Mouse (Mus musculus): Measurements from ENCODE around the gene Popdc3.
"Not testable (repeated sequence)": the region's sequence is repeated elsewhere in the genome, so short reads cannot be mapped to it uniquely, and the experiment has no call there.

Gene Popdc3

DNA sequence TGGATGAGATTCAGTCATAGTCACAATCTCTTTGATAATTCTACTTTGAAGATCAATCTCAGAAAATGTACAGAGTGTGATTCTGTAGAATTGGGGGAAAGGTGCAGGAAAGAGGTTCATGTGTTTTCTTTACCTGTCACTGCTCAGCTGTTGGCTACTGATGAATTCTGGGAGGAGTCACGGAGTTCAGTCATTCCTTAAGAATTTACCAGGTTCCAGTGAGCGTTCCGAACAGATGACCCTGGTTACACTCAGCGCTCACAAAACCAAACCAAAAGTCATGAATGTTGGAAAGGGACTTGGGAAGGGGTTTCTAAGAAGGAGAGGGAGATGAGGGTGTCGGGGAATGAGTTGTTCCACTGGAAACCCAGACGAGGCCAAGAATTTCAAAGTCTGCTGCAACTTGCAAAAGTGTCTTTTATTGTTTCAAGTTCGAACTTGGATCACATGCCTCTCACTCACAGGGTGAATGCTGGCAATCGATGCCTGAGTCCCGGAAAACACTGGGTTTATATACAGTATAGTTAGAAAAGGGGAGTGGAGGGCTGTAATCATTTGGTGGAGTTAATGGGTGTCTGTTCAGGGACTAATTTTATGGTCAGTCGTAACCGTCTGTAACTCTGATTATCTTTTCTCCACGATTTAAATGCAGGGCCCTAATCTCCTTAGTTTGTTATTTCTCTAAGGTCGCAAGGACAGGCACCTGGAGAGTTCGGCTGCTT is 125.6 kb downstream of the Popdc3 start:
- no peak for DNase-seq (ENCODE audit: extremely low read depth, low read depth, low spot score)

DNA sequence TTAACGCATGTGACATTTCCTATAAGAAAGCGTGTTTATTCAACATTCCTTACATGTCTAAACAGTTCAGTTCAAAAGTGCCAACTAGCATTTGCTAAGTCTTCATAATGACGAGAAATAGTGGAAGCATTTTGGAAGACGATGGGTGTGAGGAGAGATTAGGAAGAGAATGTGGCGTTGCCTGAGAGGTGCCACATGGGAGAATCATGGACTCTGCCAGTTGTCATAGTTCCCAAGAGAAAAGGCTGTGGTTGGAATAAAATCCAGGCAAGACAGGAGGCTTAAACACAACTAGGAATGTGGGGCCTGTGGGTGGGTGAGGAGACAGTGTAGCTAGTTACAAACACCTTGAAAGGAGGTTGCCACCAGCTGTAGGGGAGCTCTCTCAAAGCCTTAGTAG is 127.3 kb downstream of the Popdc3 start:
- DNase-seq (ENCODE audit: extremely low read depth, low read depth, low spot score), result no peak

DNA sequence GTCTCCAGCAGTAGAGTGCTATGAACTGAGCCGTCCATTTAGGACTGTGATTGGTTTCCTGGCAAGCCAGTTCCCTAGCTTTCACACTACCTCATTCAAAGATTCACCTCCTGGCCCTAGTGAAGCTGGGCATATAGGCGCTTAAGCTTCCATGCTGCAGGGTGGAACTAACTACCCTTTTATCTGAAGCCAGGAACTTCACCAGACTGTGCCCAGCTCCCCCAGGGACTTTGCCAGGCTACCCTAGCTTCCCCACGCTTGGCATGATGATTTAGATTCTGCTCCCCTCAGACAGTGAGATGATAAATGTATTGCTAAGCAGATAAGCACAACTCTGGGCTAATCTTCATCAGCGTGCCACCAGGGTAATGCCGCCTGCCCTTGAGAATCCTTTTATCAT is 133.2 kb downstream of the Popdc3 start:
- no peak for DNase-seq (ENCODE audit: extremely low read depth, low read depth, low spot score)

DNA sequence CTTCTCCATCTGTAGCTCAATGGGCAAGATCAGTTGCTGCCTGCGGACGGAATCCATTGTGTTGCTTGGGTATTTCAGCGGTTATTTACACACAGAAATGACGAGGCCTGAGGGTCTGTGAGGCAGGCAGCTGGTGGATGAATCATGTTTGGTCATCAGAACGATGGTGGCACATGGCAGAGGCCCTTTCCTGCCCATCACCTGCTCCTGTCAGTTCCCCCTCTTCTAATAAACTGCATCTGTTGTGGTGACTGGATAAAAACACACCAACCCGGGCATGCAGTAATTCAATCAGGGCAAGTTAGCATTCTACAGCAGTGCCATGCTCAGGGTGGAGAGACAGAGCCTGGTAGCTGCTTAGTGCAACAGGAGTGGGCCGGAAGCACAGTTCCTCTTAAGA is 133.7 kb downstream of the Popdc3 start:
- no peak for DNase-seq (ENCODE audit: extremely low read depth, low read depth, low spot score)

DNA sequence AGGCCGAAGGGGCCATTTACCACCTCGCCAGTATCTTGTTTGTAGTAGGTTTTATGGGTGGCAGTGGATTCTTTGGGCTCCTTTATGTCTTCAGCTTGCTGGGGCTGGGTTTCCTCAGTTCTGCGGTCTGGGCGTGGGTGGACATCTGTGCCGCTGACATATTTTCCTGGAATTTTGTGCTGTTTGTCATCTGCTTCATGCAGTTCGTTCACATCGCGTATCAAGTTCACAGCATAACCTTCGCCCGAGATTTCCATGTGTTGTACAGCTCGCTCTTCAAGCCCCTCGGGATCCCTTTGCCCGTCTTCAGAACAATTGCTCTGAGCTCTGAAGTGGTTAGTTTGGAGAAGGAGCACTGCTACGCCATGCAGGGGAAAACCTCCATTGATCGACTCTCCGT is 137.0 kb downstream of the Popdc3 start:
- no peak for DNase-seq (ENCODE audit: extremely low read depth, low read depth, low spot score)

DNA sequence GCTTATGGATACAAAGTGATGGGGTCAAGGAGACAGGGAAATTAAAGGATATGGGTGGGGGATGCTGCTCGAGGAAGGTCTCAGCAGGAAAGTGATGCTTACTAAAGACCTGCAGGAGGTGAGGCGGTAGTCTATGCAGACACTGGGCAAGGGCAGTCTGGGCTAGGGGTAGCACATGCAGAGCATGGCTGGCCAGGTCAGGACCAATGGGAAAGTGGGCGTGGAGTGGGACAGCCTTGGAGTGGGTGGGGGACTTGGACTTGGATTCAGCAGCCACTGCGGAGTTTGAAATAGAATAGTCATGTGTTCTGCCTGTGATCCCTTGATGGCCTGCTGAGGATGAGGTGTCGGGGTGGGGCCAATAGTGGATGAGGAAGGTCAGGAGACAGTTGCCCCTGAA is 141.0 kb downstream of the Popdc3 start:
- no peak for DNase-seq (ENCODE audit: extremely low read depth, low read depth, low spot score)

DNA sequence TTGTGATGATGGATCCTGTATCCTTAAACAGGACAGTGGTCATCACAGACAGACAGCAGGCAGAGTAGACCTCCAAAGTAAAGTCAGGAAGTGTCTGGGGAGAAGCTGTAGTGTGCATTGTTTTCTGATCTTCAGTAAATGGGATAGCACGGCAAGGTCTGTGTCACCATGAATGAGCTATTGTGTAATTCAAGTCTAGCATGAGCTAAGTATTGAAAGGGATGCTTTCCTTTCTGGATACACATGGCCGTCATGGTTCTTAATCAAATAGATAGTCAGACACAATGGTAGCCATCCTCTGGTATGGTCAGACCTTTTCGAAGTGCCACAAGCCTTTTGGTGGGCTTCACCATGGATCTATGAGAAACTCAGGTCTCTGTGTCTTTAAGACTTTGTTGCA is 142.4 kb downstream of the Popdc3 start:
- no peak for DNase-seq (ENCODE audit: extremely low read depth, low read depth, low spot score)

DNA sequence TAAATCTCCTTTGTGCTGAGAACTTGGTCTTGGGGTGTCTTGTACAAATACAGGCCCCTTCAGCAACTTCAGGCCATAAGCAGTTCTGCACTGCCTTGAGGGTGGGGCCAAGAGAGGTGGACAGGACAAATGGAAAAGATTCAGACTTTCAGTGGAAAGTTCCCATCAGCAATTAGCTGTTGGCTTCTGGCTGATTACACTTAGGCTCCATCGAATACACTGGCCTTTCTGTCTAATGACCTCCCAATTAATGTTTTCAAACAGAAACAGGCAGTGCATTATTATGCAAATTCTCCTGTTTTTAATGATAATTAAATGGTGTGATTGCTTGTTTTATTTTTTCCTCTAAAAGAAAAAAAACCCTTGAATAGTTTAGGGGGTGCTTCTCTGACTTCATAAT is 146.3 kb downstream of the Popdc3 start:
- DNase-seq (ENCODE audit: extremely low read depth, low read depth, low spot score), result no peak

DNA sequence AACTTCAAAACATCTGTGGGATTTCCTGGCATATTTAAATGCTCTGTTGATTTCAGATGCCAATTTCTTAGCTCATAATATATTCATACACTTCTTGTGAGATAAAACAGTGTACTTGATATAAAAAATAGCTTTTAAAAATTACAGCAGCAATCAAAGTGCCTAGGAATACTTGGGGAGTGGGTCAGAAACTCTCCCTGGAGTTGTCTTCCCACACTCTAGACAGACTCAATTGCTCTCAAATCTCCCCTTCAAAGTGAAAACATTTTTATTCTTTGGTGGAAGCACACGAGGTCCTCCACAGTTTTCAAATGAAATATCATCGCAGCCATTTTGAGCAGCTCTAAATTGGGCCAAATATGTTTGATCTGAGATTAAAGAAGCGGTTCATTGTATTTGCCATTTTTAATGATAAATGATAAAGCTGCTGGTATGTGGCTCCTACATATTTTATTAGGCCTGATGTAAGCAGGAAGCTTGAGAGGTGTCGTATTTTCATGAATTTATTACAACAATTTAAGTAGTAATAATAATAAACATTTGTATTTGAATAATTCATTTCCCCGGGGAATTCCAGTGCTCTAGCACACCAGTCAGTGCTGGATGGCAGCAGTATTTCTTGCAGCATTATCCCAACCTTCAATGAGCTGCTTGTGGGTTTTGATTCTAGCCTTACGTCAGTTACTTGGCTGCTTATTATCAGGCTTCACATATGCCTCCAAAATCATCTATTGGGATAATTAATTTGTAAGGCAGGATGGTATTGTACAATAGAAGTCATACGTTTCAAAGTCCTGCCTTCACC is 150.5 kb downstream of the Popdc3 start:
- no peak for DNase-seq (ENCODE audit: extremely low read depth, low read depth, low spot score)

DNA sequence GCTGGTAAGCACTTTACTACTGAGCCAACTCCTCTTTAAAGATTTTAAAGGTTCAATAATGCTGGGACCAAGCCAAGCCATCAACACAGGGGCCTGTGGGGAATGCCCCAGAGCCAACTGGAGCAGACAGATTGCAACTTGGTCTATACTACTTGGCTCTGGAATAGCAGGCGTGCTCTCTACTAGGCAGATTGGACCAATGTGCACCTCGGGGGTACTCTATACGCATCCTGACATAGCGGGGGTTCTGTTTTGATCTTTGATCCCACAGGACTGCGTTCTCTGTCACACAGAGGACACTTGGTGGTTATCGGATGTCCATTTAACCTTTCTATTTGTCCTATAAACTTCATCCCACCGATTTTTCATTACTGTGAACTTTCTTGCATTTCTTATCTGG is 157.0 kb downstream of the Popdc3 start:
- DNase-seq (ENCODE audit: extremely low read depth, low read depth, low spot score), result no peak

DNA sequence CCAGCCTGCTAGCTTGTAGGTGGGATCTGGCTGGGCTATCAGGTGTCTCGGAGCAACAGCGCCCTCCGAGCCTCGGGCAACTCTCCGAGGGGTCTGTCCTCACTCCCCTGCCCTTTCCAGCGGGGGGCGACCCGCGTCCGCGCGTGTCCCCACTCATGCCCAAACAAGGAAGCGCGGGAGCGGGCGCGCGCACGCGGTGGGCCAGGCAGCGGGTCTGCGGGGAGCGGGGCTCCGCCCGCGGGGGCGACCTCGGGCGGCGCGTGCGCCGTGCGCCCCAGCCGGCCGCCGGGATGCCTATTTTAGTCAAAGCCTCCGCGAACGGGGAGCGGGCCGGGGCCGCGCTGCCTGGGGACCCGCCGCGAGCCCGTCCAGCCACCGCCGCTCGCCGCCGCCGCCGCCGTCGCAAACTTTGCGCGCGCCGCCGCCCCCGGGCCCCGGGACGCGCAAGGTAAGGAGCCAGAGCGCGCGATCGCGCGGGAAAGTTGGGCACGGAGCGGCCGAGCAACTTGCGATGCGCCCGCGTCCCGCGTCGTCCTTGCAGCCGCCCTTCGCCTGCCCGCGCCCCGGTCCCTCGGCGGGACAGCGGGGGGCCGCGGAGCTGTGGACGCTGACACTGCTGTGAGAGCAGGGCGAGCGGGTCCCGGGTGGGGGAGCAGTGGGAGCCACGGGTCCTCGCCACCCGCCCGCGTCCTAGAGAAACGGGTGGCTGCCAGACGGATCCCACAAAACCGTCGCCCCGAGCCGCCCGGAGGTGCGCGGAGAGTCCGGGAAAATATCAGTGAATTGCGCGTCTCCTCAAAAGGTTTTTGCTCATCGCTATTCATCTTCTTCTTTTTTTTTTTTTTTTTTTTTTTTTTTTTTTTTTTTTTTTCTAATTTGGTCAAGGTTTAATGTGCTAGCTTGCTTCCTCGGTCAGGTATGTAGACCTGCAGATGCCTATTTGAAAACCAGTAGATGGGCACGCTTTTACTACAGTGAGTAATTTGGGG is 157.8 kb downstream of the Popdc3 start, which contains the start of gene Bves:
Gene Bves (plus strand): TSS at position 339 of the 989 bp plus-strand sequence.
- no peak for DNase-seq (ENCODE audit: extremely low read depth, low read depth, low spot score)

DNA sequence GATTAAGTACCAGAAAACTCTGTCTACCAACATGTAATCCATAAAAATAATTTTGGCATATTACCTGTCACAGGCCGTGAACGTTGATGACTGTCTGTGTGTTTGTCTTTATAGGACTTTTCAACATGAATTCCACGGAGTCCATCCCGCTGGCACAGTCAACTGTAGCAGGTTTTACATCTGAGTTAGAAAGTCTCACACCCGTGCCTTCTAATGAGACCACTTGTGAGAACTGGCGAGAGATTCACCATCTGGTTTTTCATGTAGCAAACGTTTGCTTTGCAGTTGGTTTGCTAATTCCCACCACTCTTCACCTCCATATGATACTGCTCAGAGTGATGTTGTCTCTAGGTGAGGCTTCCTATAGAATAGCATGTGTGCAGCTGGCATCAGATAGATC is 161.2 kb downstream of the Popdc3 start:
- DNase-seq (ENCODE audit: extremely low read depth, low read depth, low spot score), result no peak

DNA sequence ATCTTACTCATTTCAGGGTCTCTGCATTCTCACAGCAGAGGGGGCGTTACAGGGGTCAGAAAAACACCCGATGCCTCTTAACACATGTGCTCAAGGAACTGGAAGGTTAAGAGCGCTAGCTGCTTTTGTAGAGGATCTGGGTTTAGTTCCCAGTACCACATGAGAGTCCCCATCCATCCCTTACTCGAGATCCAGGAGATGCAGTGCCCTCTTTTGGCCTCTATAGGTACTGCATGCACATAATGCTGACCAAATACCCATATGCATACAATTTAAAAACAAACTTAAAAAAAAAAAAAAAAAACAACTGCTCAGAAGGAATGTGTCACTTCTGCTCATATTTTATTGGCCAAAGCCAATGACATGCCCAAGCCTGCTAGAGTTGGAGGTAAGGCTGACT is 166.5 kb downstream of the Popdc3 start:
- no peak for DNase-seq (ENCODE audit: extremely low read depth, low read depth, low spot score)

DNA sequence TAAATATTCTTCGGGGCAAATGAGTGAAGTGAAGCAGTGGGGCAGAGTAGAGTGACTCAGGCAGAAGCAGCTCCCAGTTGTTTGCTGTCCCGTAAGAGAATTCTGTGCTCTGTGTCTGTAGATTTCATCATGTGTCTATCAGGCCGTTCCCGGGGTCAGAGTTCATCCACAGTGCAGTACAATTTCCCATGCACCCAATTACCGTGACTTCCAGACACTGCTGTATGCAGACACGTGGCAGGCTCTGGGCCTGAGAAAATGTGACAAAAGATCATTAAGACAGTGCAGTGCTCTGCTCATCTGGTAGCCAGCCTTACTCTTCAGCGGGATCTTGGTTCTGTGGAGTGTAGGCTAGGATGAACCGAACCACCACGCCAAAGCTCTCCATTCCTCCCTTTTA is 167.3 kb downstream of the Popdc3 start:
- no peak for DNase-seq (ENCODE audit: extremely low read depth, low read depth, low spot score)

DNA sequence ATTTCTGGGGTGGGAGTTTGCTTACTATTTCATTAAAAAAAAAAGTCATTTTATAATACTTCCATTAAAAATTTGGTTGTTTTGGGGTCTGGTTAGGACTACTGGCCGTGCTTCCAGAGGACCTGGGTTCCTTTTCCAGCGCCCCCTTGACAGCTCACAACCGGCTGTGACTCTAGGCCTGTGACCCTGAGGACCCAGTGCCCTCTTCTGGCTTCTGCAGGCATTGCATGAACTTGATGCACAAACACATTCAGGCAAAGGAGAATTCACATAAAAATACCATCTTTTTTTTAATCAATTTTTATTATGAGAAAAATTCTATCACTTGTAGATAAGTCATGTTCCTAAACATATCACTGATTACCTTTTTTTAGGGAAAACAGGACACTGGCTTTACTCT is 170.2 kb downstream of the Popdc3 start:
- not testable (repeated sequence) for DNase-seq (ENCODE audit: extremely low read depth, low read depth, low spot score)

DNA sequence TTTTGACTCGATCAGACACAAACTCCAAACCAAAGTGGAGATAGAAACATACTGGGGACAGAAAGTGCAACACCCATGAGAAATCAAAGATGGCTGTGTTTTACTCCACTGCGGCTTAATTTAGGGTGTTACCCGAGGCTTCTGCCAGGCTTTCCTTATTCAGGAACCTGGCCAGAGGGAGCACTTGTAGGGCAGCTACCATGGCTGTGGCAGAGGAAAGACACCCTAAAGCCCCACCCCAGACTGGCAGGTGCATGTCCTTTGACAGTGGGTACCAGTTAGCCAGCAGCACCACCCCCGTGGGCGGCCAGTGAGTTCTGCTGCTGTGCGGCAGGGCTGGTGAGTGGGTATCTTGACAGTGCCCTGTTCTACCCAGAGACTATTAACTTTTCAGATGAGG is 178.2 kb downstream of the Popdc3 start:
- DNase-seq (ENCODE audit: extremely low read depth, low read depth, low spot score), result no peak

DNA sequence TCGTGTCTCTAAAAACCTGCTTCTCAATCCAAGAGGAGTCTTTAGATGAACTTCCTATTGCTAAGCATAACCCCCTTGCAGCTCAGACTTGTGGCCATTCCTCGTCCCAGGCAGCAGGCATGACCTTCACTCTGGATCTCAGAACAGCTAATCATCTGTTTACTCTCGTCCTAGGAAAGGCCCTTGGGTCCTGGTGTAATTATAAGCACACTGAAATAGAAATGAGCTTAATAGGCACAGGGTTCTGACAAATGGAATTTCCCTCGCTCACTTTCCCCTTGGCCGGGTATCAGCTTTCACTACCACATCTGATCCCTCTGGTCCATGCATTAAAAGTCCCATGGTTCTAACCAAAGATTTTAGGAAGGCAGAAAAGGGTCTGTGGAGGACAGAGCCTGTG is 185.5 kb downstream of the Popdc3 start:
- DNase-seq (ENCODE audit: extremely low read depth, low read depth, low spot score), result no peak

DNA sequence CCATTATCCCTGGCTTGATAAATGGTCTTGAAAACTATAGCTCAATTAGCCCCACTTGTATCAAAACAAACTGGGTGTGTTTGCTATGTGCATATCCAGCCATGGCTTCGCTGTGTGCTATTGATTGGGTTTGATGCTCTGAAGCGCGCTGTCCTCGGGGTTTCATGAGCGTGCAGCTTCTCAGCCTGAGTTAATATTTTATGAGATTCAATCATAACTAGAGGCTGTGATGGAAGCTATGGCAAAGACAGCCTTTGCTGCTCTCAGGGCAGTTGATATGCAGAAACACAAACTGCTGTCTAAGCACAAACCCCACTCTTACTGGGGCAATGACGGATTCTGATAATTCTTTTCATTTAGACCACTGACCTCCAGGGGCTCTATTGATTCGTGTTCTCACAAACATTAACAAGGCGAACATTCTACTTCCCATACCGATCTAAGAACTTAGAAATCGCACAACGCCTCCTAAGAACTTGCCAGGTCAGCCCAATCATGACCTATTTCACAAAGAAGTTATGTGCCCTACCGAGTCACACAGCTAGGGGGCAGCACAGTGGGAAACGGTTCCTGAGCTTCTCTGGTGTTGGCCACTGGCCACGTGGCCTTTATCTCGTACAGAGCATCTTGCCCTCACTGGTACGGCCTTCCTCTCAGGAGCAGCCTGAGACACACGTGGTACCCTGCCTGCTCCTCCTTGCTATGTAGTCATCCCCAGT is 189.2 kb downstream of the Popdc3 start:
- DNase-seq (ENCODE audit: extremely low read depth, low read depth, low spot score), result no peak

Measured in fat pad, adult 2 months (tissue).